Mouse (Mus musculus) hindbrain, embryonic 11.5 days (tissue): Measurements from ENCODE around the gene Ptchd4. TPM values are rescaled to one million over a fixed set of nuclear protein-coding genes. Genes with fewer than 3 reads are reported as not detected.
A peak's percentile ranks its signal among the peaks of the same experiment; 100 is the strongest.

ENCODE experiments used
- ATAC-seq: fragments of 200-750 bp; cut with Nextera tagmentation; 2 replicates; pipeline ENCODE4 v1.8.0; 2017; ENCODE audit warnings: mild to moderate bottlenecking, moderate TSS enrichment, moderate library complexity; ENCODE audit not compliant: low FRiP score
- DNase-seq: peaks from one replicate; pipeline ENCODE4 v3.0.0-alpha.2; 2015; ENCODE audit warnings: low spot score
- H3K27ac ChIP-seq: fragments of 300-500 bp; sonication (generic); 2 replicates; pipeline ENCODE4 v1.5.1; 2014; ENCODE audit warnings: mild to moderate bottlenecking, low read depth, low read length
- H3K27me3 ChIP-seq: fragments of 300-500 bp; sonication (generic); 2 replicates; pipeline ENCODE4 v1.6.1; 2014; ENCODE audit warnings: mild to moderate bottlenecking, low read length, moderate library complexity, mixed read lengths; ENCODE audit not compliant: control insufficient read depth, insufficient read depth
- H3K36me3 ChIP-seq: fragments of 300-500 bp; sonication (generic); 2 replicates; pipeline ENCODE4 v1.6.1; 2014; ENCODE audit warnings: mild to moderate bottlenecking, low read length, moderate library complexity, mixed read lengths; ENCODE audit not compliant: control insufficient read depth, insufficient read depth
- H3K4me1 ChIP-seq: fragments of 300-500 bp; sonication (generic); replicated peaks from 2 replicates; pipeline ENCODE4 v1.6.1; 2014; ENCODE audit warnings: low read length, mixed read lengths; ENCODE audit not compliant: control insufficient read depth, insufficient read depth
- H3K4me2 ChIP-seq: fragments of 300-500 bp; sonication (generic); replicated peaks from 2 replicates; pipeline ENCODE4 v1.6.1; 2014; ENCODE audit warnings: mild to moderate bottlenecking, low read depth, low read length
- H3K4me3 ChIP-seq: fragments of 300-500 bp; sonication (generic); 2 replicates; pipeline ENCODE4 v1.5.1; 2014; ENCODE audit warnings: low read depth, low read length
- H3K9ac ChIP-seq: fragments of 300-500 bp; sonication (generic); 2 replicates; pipeline ENCODE4 v1.6.1; 2014; ENCODE audit warnings: low read depth, low read length
- H3K9me3 ChIP-seq: fragments of 300-500 bp; sonication (generic); 2 replicates; pipeline ENCODE4 v1.6.1; 2016; ENCODE audit warnings: low read length; ENCODE audit not compliant: control insufficient read depth
- WGBS: fragments of 180-500 bp; shearing (Covaris S2); extraction: QIAGEN DNeasy Blood & Tissue Kit; methylation state at CpG from one replicate; pipeline ENCODE4 v1.1.7; 2014; 5-methylcytosine and 5-hydroxymethylcytosine counted together
- polyA plus RNA-seq: library from polyadenylated mRNA; unstranded; fragments of >200 nt; fragmentation: Nextera tagmentation; extraction: Ambion mirVana; gene quantifications from 2 replicates; pipeline ENCODE4 v1.2.1, GENCODE M21; 2014

The Ptchd4 gene
- polyA plus RNA-seq: 3.5 and 5.5 TPM in 2 replicates

DNA sequence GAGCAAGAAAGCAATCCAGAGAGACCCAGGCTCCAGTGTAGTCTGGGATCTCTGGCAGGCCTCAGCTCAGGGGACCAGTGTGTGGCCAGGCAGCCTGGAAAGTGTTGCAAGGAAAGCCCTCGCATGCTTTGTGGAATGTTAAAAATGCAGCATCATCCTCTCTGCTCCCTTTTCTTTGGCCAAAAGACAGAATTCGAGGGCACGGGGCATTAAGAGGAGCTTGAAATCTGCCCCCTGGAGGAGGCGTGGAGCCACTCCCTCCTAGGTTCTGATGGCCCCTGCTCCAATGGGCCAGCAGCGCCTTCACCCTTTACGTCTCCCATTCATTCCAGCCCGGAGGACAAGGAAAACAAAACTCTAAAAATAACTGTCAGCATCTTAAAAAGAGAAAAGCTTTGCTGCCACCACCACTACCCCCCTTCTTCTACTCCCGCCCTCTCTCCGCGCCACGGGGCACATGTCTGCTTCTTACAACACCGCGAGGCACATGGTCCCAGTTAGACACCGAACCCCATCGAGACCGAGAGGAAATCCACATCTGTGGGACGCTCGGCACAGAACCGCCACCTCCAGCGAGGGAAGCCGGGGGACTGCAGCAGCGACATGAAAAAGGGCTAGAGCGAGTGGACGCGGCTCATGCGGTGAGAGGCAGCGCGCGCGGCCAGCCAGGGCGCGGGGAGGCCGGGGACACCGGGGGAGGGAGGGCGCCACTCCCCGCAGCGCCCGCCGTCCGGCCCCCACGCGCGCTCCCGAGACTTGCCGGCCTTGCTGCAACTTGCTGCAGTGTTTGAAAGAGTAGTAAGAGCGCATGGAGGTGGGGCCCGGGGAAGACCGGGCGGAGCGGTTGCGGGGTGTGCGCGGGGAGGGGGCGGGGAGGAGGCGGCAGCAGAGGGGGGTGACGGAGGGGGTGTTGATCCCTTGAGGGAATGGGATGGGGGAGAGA lies at the start of gene Ptchd4:
Gene Ptchd4, plus strand, starts transcription at position 279 of the 943 bp plus-strand sequence.
- 2% methylated on average over 45 of the region's 56 CpGs for WGBS
- no peaks in the 10 kb centered on the region for H3K9me3 ChIP-seq
- no peaks in the 10 kb centered on the region for H3K4me1 ChIP-seq
- H3K27ac ChIP-seq: no peak within 1 kb of the TSS; the same call in 1 of the 2 replicates
- peak within 1 kb of the TSS; percentile 46 for H3K4me3 ChIP-seq
- H3K9ac ChIP-seq: peak within 1 kb of the TSS; percentile 61
- H3K36me3 ChIP-seq: no peaks in the 10 kb centered on the region
- no peaks in the 10 kb centered on the region for H3K27me3 ChIP-seq
- ATAC-seq (peak; percentile 86), DNase-seq (peak; percentile 58)
- H3K4me2 ChIP-seq: peak within 1 kb of the TSS; percentile 91

DNA sequence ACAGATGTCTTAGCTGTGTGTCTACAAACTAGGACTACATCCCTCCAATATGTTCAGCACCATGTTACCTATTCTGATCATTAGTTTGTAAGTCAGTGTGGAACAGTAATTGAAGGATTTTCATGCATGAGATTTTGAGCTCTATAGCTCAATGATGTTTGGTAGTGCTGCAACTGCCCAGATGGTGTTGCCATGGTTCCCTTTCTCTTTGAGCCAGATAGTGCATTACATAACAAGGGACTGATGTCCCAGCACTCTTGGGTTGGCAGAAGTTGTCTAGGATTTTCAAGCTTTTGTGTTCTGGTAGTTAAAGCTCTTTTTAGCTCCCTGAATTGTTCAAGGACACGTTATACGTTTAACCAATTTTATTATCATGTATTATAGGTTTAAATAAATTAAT lies 38.9 kb upstream of the Ptchd4 start:
- WGBS: 88% methylated on average over 2 of the region's 2 CpGs
- no peak for DNase-seq
- Histone ChIP-seq H3K27ac (no peak overlapping the region), H3K9ac (no peak overlapping the region), H3K4me2 (no peak overlapping the region), H3K9me3 (no peaks in the 10 kb centered on the region), H3K27me3 (no peaks in the 10 kb centered on the region), H3K4me3 (no peak overlapping the region), H3K36me3 (no peaks in the 10 kb centered on the region), H3K4me1 (no peaks in the 10 kb centered on the region)
- ATAC-seq: no peak

DNA sequence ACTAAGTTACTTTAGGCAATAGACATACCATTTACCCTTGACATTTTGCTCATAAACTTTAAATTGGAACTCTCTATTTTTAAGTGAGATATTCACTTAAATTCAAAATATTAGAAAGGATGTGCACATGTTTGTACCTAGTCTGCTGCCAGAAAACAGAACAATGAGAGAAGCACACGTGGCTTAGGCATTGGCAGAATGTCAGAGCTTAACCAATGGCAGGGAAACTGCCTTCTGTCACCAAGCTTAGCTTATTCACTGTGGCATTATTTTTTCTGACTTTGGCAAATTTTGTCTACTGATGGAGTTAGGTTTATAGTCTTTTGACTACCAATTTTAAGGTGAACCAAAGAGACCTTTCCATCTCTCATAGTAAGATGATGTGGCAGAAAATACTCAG lies 31.4 kb upstream of the Ptchd4 start:
- DNase-seq: no peak
- Histone ChIP-seq H3K27ac (no peak overlapping the region), H3K27me3 (no peaks in the 10 kb centered on the region), H3K4me1 (no peaks in the 10 kb centered on the region), H3K4me3 (no peak overlapping the region), H3K9me3 (no peaks in the 10 kb centered on the region), H3K4me2 (no peak overlapping the region), H3K36me3 (no peaks in the 10 kb centered on the region), H3K9ac (no peak overlapping the region)
- WGBS: 82% methylated on average over 1 of the region's 1 CpGs
- no peak for ATAC-seq

DNA sequence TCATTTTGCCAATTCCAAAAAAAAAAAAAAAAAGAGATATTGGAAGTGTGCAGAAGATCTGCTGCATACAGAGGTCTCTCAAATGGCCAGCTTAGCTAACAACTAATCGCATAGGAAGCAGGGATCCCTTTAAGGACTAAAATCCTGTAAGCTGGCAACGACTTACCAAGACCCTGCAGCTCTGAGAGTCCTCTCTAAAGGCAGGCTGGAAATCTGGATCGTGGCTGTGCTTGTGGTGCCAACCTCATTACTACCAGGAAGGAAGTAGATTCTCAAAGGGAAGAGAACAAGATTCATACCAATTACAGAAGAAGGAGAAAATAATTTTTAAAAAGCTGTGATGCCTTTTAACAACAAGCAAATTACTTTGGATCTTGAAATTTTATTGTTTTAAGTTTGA lies 29.5 kb upstream of the Ptchd4 start:
- H3K27me3 ChIP-seq: no peaks in the 10 kb centered on the region
- no peak for DNase-seq
- H3K27ac ChIP-seq: no peak overlapping the region
- no peak overlapping the region for H3K4me2 ChIP-seq
- no peaks in the 10 kb centered on the region for H3K36me3 ChIP-seq
- no peaks in the 10 kb centered on the region for H3K4me1 ChIP-seq
- H3K9ac ChIP-seq: no peak overlapping the region
- no peaks in the 10 kb centered on the region for H3K9me3 ChIP-seq
- WGBS: 82% methylated on average over 3 of the region's 3 CpGs
- no peak overlapping the region for H3K4me3 ChIP-seq
- ATAC-seq: no peak

DNA sequence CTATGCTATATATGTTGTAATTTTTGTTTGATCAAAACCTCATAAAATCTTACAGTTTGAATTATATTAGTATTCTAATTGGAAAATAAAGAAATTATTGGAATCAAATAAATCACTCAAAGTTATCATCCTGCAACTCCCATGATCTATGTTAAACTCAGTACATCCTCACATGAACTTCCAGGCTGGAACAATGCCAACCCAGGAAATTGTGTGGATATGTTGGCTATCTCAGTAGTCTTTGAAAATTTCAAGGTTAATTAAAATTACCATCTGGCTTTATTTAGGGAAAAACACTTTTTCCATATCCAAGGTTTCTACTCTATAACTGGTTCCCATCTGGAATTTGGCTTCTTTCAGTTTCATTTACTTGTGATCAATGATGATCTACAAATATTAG lies 25.4 kb upstream of the Ptchd4 start:
- Histone ChIP-seq H3K4me3 (no peak overlapping the region), H3K9ac (no peak overlapping the region), H3K27me3 (no peaks in the 10 kb centered on the region), H3K9me3 (no peaks in the 10 kb centered on the region), H3K4me1 (no peaks in the 10 kb centered on the region), H3K27ac (no peak overlapping the region), H3K4me2 (no peak overlapping the region), H3K36me3 (no peaks in the 10 kb centered on the region)
- DNase-seq (no peak), ATAC-seq (no peak)

DNA sequence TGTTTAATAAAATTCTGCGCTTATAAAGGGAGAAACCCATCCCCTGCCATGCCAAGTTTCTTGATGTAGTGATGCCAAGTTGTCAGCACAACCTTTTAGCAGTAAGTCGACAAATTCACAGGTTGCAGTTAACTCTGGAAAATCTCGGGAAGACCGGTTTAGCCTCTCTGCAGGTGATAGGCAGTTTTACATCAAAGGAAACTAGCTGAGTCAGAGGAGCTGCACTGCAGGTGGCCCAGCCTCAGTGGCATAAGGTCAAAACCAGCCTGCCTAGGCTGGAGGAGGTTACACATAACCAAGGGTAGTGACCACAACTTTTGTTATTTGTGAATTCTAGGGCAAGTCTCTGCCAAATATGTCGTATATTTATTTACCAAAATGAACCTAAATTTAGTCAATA lies 24.0 kb upstream of the Ptchd4 start:
- no peaks in the 10 kb centered on the region for H3K27me3 ChIP-seq
- DNase-seq: no peak

DNA sequence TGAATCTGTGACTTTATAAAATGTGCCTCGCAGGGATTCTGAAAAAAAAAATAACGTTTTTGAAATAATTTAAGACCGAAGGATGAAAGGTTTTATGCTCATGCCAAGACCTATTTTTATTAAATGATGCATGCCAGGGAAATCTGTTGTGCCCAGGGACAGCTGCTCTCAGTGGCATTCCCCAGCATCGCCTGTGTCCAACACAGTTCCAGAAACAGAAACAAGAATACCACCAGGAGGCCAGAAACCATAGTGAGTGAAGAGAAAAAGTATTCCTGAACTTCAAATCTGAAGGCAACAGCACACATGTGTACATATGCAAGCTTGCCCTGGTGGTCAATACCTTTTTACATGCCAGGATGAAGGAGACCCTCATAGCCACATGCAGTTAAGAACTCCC lies 17.8 kb upstream of the Ptchd4 start:
- H3K9me3 ChIP-seq: no peaks in the 10 kb centered on the region
- DNase-seq (no peak), ATAC-seq (no peak)
- no peak overlapping the region for H3K27ac ChIP-seq
- H3K4me1 ChIP-seq: no peaks in the 10 kb centered on the region
- 75% methylated on average over 4 of the region's 4 CpGs for WGBS
- H3K4me3 ChIP-seq: no peak overlapping the region
- no peak overlapping the region for H3K4me2 ChIP-seq
- H3K36me3 ChIP-seq: no peaks in the 10 kb centered on the region
- H3K9ac ChIP-seq: no peak overlapping the region
- no peaks in the 10 kb centered on the region for H3K27me3 ChIP-seq

More for the DNA sequence above, 24.0 kb upstream of the Ptchd4 start:
- Histone ChIP-seq H3K9ac (no peak overlapping the region), H3K9me3 (no peaks in the 10 kb centered on the region), H3K4me1 (no peaks in the 10 kb centered on the region), H3K4me2 (no peak overlapping the region), H3K4me3 (no peak overlapping the region), H3K36me3 (no peaks in the 10 kb centered on the region), H3K27ac (no peak overlapping the region)
- WGBS: 46% methylated on average over 5 of the region's 5 CpGs
- no peak for ATAC-seq

DNA sequence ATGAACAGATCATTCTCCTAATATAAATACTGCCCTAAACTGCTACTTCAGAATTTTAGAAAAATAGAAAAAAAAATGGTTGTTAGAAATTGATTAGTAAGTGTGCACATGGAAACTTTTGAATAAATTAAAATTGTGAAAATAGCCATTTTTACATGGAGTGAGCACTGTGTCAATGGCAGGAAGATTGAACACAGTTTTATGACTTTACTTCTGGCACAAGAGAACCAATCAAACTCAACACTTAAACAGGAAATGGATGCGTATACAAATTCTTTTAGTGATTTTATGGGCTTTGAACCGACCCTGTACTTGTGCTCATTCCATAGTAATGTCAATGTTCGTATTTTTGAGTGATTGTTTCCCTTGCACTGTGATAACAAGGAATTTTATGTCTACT lies 16.1 kb upstream of the Ptchd4 start:
- no peak overlapping the region for H3K9ac ChIP-seq
- no peak overlapping the region for H3K4me2 ChIP-seq
- H3K27me3 ChIP-seq: no peaks in the 10 kb centered on the region
- DNase-seq: no peak
- no peak for ATAC-seq
- 87% methylated on average over 3 of the region's 3 CpGs for WGBS
- no peaks in the 10 kb centered on the region for H3K4me1 ChIP-seq
- H3K27ac ChIP-seq: no peak overlapping the region
- H3K9me3 ChIP-seq: no peaks in the 10 kb centered on the region
- H3K36me3 ChIP-seq: no peaks in the 10 kb centered on the region
- H3K4me3 ChIP-seq: no peak overlapping the region

DNA sequence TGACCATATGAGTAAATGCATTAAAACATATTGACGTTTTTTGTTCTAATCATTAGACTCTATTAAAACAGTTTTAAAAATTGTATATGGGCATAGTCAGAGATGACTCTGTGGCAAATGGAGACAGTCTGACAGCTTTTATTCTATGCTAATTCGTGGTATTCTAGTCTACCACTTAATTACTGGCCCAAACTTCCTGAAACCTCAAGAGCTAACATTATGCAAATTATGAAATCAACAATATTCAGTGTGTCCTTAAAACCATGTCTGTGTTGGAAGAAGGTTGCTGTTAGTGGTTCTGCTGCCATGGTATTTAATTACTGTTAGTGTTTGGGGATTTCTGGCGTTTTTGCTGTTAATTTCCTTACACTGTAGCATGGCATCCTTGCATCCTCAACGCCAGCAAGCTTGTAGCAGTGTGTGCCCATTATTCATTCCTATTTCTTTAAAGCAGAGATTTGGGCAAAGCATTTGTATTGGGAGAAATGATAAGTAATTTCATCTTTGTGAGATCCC lies 12.6 kb upstream of the Ptchd4 start:
- no peaks in the 10 kb centered on the region for H3K9me3 ChIP-seq
- WGBS: 68% methylated on average over 4 of the region's 4 CpGs
- no peaks in the 10 kb centered on the region for H3K27me3 ChIP-seq
- ATAC-seq: no peak
- no peak overlapping the region for H3K4me3 ChIP-seq
- H3K36me3 ChIP-seq: no peaks in the 10 kb centered on the region
- no peak overlapping the region for H3K9ac ChIP-seq
- DNase-seq: no peak
- no peak overlapping the region for H3K27ac ChIP-seq
- no peak overlapping the region for H3K4me2 ChIP-seq
- H3K4me1 ChIP-seq: no peaks in the 10 kb centered on the region
